Mouse (Mus musculus): ENCODE results near the gene Ikzf2. TPM values are rescaled to one million over a fixed set of nuclear protein-coding genes. Genes with fewer than 3 reads are reported as not detected.
A peak's percentile ranks its signal among the peaks of the same experiment; 100 is the strongest.

Gene Ikzf2
- total RNA-seq, 2 experiments from 2014 or later, result 5.7 to 5.9 TPM

DNA sequence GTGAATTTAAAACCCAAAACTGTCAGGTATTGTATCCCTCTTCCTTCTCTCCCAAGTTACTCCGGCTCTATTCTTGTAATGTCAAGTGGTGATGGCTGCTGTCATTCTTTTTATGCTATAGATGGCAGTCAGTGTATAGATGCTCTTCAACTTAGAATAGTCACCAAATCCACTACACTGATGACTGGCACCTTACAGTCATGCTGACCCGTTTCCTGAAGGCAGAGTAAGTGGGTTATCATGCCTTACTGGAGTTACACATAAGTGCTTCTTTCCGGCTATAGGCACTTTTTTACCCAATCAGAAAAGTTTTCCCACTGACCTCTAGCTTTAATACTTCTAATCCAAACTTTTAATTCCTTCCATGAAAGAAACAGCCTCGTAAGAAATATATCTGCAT is 6.5 kb downstream of the Ikzf2 start:
- DNase-seq, result no peak
- intact Hi-C loops (cut with DNase I), result no loop called here

- intact Hi-C loops (cut with DNase I), result no loop called here
- DNase-seq, result no peak
These were observed 17.1 kb downstream of the Ikzf2 start for GRCm38 (mm10) chr1:69669897-69670404.

DNA sequence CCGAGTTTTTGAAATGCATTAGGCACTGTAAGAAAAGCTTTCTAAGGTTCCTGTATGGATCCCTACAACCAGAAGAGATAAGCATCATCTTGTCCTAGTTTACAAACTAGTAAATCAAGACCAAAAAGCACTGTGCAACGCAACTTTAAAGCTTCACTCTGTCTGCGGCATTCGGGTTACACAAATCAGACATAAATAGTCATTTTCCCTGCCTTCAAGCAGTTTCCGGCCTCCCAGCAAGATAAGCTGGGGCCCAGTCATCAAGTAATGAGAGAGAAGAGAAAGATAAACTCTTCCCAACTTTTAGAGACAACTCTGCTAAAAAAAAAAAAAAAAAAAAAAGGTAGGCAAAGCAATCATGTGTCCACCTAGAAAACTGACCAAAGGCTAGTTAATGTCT is 19.6 kb downstream of the Ikzf2 start:
- DNase-seq, result no peak
- intact Hi-C loops (cut with DNase I), result no loop called here

DNA sequence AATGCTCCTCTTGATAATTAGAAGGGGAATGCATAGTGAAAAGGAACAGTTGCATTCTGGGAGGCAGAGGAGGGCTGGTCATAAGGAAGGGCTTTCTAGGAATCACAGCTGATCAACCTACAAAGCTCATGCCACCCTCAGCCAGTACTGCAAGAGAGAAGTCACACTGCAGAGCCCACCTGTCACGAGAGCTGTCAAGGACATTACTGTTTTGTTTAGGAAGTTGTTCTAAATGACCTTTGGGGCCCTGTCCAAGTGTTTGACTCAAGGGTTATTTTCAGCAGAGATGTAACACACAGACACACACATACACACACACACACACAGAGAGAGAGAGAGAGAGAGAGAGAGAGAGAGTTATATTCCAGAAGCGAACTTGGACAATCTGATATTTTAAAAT is 27.3 kb downstream of the Ikzf2 start:
- peak in 1 of 2 experiments; percentile 12 for DNase-seq
- intact Hi-C loops (cut with DNase I), result no loop called here

GRCm38 (mm10) chr1:69658051-69658450 is 29.0 kb downstream of the Ikzf2 start:
- DNase-seq, result no peak
- intact Hi-C loops (cut with DNase I), result no loop called here

DNA sequence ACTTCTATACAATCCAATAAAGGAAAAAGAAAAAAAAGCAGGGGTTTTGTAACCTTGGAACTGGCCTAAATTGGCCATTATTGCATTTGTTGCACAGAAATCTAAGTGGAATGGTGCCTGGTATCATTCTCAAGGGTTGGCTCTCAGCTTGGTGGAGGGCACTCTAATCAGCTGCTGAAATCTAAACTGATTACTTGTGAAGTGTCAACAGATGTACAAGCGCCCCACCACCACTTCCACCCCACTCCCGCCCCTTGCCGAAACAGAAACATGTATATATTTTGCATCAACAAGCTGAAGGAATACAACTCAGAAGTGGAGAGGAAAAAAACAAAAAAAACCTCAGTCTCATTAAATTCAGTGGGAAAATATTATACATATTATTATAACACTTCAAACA is 29.6 kb downstream of the Ikzf2 start:
- DNase-seq, result no peak
- intact Hi-C loops (cut with DNase I), result no loop called here

DNA sequence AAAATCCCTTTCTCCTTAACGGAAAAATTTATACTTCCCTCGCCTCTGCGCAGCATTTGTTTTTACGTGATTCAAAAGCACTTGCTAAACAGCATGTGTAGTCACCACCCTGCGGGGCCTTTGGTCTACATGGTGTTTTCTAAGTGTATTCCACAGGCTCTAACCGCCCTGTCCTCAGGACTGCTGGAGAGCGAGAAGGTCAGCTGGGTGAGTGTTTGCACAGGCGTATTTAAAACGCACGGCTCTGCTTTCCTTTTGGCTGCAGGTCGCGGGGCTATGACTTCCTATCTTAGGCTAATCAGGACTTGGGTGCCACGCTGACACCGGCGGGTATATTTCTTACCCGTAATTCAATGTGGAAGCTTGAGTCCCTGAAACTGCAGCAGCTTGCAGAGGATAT is 30.1 kb downstream of the Ikzf2 start:
- intact Hi-C loops (cut with DNase I), result no loop called here
- DNase-seq, result peak in 1 of 2 experiments; percentile 8

DNA sequence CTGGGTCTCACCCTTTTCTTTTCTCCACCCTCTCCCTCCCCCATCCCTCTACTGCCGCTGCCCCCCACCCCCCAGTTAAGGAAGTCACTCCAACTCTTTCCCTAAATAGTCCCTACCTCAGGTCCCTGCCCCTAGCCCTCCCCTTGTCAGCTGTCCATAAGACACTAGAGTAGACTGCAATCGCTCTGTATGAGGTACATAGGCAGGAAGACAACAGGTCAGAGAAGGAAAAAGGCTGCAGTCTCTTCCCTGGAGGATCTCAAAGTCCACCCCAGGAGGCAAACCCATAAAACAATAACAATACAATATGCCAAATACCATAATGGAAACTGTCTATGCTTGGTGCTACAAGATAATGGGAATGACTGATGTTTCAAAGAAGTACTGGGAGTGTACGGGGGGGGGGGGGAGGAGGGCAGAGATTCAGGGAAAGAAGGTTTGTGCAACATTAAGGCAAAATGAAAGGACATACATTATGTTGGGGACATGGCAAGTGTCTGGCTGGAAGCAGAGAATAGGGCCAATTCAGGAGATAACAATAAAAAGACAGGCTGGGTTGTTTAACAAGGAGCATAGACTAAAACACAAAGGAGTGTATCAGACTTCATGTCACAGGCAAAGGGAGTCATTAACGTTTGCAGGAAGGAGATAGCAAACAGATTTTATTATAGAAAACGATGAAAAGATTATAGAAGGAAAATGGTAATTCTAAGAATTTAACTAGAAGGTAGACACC is 30.8 kb downstream of the Ikzf2 start:
- DNase-seq, result no peak
- intact Hi-C loops (cut with DNase I), result no loop called here

DNA sequence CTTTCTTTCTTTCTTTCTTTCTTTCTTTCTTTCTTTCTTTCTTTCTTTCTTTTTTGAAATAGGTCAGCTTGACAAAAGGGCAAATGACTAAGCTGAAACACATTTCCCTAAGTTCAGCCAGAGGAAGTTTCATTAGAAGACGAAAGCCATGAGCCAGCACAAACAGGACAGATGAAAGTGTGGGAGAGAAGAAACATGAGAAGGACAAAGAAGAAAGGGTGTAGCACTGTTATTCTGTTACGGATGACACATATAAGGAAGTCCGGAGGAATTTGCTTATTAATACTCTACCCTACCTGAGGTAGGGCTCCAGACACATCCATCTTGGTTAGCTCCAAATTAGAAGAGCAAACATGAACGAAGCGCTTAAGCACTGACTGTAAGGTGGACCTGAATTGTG is 31.7 kb downstream of the Ikzf2 start:
- intact Hi-C loops (cut with DNase I), result no loop called here

DNA sequence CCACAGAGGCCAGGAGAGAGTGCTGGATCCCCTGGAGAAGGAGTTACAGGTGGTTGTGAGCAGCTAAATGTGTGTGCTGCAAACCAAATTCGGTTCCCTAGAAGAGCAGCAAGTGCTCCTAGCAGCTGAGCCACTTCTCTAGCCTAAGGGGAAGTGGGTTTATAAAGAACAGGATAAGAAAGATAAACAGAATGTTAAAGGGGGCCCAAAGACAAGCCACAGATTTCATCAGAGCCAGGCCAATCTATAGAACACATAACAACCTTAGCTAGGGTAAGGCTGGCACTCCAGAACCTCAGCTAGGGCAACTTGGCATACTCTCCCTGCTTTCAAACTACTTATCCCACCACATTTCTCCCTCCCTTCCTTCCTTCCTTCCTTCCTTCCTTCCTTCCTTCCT is 32.1 kb downstream of the Ikzf2 start:
- intact Hi-C loops (cut with DNase I), result no loop called here
- no peak for DNase-seq

More for the DNA sequence above, 31.7 kb downstream of the Ikzf2 start:
- no peak for DNase-seq

- intact Hi-C loops (cut with DNase I), result no loop called here
- DNase-seq, result no peak
These were observed 33.6 kb downstream of the Ikzf2 start for GRCm38 (mm10) chr1:69653419-69653818.

- DNase-seq, result no peak
- intact Hi-C loops (cut with DNase I), result no loop called here
These were observed 43.9 kb downstream of the Ikzf2 start for GRCm38 (mm10) chr1:69643138-69643537.

DNA sequence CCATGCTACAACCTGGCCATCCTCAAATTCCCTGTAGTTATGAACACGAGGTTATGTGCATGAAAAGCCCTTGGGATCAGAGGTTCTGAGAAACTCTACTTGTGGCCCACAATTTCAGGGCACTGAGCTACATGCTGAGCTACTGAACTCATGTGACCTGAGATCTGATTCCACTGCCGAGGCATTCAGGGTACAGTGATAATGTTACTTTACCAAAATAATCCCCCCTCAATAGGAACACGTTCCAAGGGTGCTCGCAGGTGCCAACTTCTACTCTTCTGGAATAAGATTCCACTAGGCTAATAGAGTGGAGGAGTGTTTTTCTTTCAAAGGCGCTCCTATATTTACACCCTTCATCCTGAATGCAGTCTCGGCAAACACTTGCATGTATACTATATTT is 45.1 kb downstream of the Ikzf2 start:
- intact Hi-C loops (cut with DNase I), result no loop called here
- no peak for DNase-seq

DNA sequence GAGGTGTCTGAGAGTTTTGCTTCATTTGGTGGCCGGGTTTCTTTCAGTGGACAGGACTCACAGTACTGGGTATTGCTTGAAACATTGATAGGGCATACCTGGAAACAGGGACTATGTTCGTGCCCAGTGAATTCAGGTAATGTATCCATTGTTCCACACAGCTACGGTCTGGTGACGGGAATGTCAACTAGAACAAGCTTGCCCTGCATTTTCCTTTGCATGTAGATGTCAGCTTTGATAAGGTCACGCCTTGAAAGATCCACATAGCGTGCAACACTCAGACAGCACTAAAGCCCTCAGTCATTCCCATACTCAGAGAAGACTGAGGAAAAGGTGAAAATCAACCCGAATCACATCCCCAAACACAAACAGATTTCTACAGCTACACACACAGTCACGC is 48.7 kb downstream of the Ikzf2 start:
- DNase-seq, result no peak
- intact Hi-C loops (cut with DNase I), result no loop called here

GRCm38 (mm10) chr1:69637907-69638306 is 49.1 kb downstream of the Ikzf2 start:
- no peak for DNase-seq
- intact Hi-C loops (cut with DNase I), result no loop called here

DNA sequence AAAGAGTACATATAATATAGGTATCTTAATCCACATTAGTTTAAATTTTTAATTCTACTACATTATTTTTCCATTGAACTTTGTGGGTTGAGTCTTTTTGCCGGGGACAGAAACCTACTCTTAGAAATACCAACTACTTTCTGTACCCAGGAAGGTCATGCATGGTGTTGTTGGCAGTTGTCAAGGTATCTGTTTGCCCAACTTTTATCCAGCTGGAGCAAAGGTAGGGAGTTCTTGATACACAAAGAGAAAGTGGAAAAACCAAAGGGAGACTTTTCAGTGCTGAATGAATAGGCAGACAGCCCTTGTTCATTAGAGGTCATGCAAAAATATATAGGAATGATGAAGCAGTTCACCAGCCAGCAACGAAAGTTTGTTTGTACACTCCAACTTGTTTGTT is 52.8 kb downstream of the Ikzf2 start:
- intact Hi-C loops (cut with DNase I), result no loop called here
- DNase-seq, result no peak

GRCm38 (mm10) chr1:69630508-69630907 is 56.5 kb downstream of the Ikzf2 start:
- intact Hi-C loops (cut with DNase I), result no loop called here
- DNase-seq, result no peak

GRCm38 (mm10) chr1:69629513-69629912 is 57.5 kb downstream of the Ikzf2 start:
- intact Hi-C loops (cut with DNase I), result no loop called here
- no peak for DNase-seq

GRCm38 (mm10) chr1:69612076-69612475 is 75.0 kb downstream of the Ikzf2 start:
- intact Hi-C loops (cut with DNase I), result no loop called here
- no peak for DNase-seq

DNA sequence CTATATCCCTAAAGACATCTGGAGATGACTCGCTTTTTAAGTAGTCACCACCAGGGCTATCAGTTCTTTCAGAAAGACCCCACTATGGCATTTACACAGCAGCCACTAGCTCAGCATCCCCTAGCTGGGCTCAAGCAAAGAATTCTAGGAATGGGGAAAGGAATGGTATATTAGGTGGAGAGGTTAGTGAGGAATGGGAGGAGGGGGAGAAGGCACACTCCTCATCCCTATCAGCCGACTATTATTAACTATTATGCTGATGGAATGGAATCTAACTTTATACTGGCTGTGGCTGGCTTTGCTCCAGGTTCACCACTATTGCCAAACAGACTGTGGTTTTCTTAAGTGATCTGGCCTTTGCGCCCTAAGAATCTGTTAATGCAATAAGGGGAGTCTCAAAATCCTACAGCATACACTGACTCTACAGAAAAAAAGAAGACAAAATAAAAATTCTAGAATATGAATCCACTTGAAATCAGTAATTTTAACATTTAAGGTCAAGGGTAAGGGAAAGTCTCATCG is 75.8 kb downstream of the Ikzf2 start:
- intact Hi-C loops (cut with DNase I), result no loop called here
- DNase-seq, result peak; percentile 2 to 41

GRCm38 (mm10) chr1:69610791-69611190 is 76.3 kb downstream of the Ikzf2 start:
- no peak for DNase-seq
- intact Hi-C loops (cut with DNase I), result no loop called here

DNA sequence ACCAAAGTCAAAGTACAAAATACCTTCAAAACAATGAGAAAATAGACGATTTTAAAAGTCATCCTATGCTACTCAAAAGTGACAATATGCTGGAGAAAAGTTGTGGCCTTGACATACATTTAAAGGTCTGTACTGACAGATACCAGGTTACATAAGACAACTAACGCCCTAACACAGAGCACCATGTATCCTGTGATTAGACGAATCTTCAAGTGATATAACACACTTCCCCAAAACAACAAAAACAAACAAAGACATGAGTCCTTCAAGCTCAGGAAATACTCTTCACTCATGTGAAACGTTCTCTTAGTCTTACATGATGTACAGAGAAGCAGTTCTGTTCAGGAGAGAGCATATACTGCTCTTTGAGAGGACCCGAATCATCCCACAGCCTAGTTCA is 78.2 kb downstream of the Ikzf2 start:
- DNase-seq, result no peak
- intact Hi-C loops (cut with DNase I), result no loop called here
